Mouse (Mus musculus): ENCODE measurements around the gene Gm1123. TPM values are rescaled to one million over a fixed set of nuclear protein-coding genes. Genes with fewer than 3 reads are reported as not detected.

Gm1123 gene
- 1.2 TPM for polyA plus RNA-seq (2017; shearing (Covaris generic))

GRCm38 (mm10) chr9:99035575-99035974, at the start of gene Gm1123:
TSS of gene Gm1123 (minus strand) at chr9:99035715.

GRCm38 (mm10) chr9:98985800-98986475, 49.6 kb downstream of the Gm1123 start, which contains the start of gene Faim:
TSS of gene Faim (plus strand) at chr9:98986373.

Other genes starting within 250 kb of the Gm1123 start
- gene Prr23a1, start 193.2 kb downstream of the Gm1123 start, polyA plus RNA-seq (2017; shearing (Covaris generic)), result not detected
- gene Prr23a2, start 179.2 kb downstream of the Gm1123 start, polyA plus RNA-seq (2017; shearing (Covaris generic)), result not detected
- not detected for gene Prr23a3, start 170.9 kb downstream of the Gm1123 start, polyA plus RNA-seq (2017; shearing (Covaris generic))
- gene 7420426K07Rik, start 132.6 kb downstream of the Gm1123 start, polyA plus RNA-seq (2017; shearing (Covaris generic)), result not detected
- not detected for gene Foxl2, start 80.4 kb downstream of the Gm1123 start, polyA plus RNA-seq (2017; shearing (Covaris generic))
- 82.1 TPM for gene Faim, start 49.3 kb downstream of the Gm1123 start, polyA plus RNA-seq (2017; shearing (Covaris generic))
- gene Pik3cb, start 104.9 kb upstream of the Gm1123 start, polyA plus RNA-seq (2017; shearing (Covaris generic)), result 2.3 TPM
- not detected for gene Faiml, start 201.5 kb upstream of the Gm1123 start, polyA plus RNA-seq (2017; shearing (Covaris generic))
- gene Cep70, start 207.7 kb upstream of the Gm1123 start, polyA plus RNA-seq (2017; shearing (Covaris generic)), result 17.3 TPM

Data from activated CD4-positive, CD25-positive, alpha-beta regulatory T cell, adult 9 weeks (primary cell).